Mouse (Mus musculus) frontal cortex, postnatal 25 days (tissue): ENCODE measurements at regions not wholly inside any gene's neighbourhood (a gene's known extent, or its start where the extent isn't known, plus 50 kb on each side); places are given as distances from the start of the nearest gene placed in this dataset.

Experiments used
- DNase-seq, 2 experiments: peaks; one replicate each; pipeline ENCODE4 v3.0.0; 2022; ENCODE audit warnings: low spot score in 2 of 2

- no peak for DNase-seq
Observed at GRCm38 (mm10) chr12:71370091-71370490, 60.4 kb downstream of the Dact1 start.

- DNase-seq = no peak
Observed at GRCm38 (mm10) chr12:71371948-71372347, 62.3 kb downstream of the Dact1 start.

GRCm38 (mm10) chr12:71373633-71374032 is 63.9 kb downstream of the Dact1 start:
- DNase-seq = no peak

- no peak for DNase-seq
Observed at GRCm38 (mm10) chr12:71376446-71376845, 66.8 kb downstream of the Dact1 start.

- no peak for DNase-seq
Observed at GRCm38 (mm10) chr12:71376966-71377365, 67.3 kb downstream of the Dact1 start.

GRCm38 (mm10) chr12:71379626-71380423 is 70.1 kb downstream of the Dact1 start:
- no peak for DNase-seq

- DNase-seq = no peak
Observed at GRCm38 (mm10) chr12:71380424-71380761, 70.7 kb downstream of the Dact1 start.

- DNase-seq = no peak
Observed at GRCm38 (mm10) chr12:71386251-71386650, 76.6 kb downstream of the Dact1 start.

- DNase-seq = no peak
Observed at GRCm38 (mm10) chr12:71391481-71391880, 81.8 kb downstream of the Dact1 start.

- DNase-seq = no peak
Observed at GRCm38 (mm10) chr12:71393752-71394151, 84.1 kb downstream of the Dact1 start.

GRCm38 (mm10) chr12:71397456-71397855 is 87.8 kb downstream of the Dact1 start:
- DNase-seq = no peak

GRCm38 (mm10) chr12:71398701-71399100 is 89.0 kb downstream of the Dact1 start:
- no peak for DNase-seq

- no peak for DNase-seq
Observed at GRCm38 (mm10) chr12:71400201-71400600, 90.5 kb downstream of the Dact1 start.

GRCm38 (mm10) chr12:71401621-71402416 is 92.1 kb downstream of the Dact1 start:
- DNase-seq = no peak

GRCm38 (mm10) chr12:71407294-71407693 is 97.6 kb downstream of the Dact1 start:
- DNase-seq = no peak

- no peak for DNase-seq
Observed at GRCm38 (mm10) chr12:71408396-71409050, 98.8 kb downstream of the Dact1 start.

GRCm38 (mm10) chr12:71412331-71412730 is 102.6 kb downstream of the Dact1 start:
- DNase-seq = no peak

GRCm38 (mm10) chr12:71416968-71417367 is 107.3 kb downstream of the Dact1 start:
- no peak for DNase-seq

GRCm38 (mm10) chr12:71418186-71418585 is 108.5 kb downstream of the Dact1 start:
- DNase-seq = no peak

GRCm38 (mm10) chr12:71419161-71419560 is 109.5 kb downstream of the Dact1 start:
- DNase-seq = no peak

- DNase-seq = no peak
Observed at GRCm38 (mm10) chr12:71426023-71426719, 116.5 kb downstream of the Dact1 start.

- no peak for DNase-seq
Observed at GRCm38 (mm10) chr12:71427974-71428373, 118.3 kb downstream of the Dact1 start.
